Mouse (Mus musculus) embryonic facial prominence, embryonic 11.5 days (tissue): ENCODE data around the gene Mta2. TPM values are rescaled to one million over a fixed set of nuclear protein-coding genes. Genes with fewer than 3 reads are reported as not detected.

Source experiments
- ATAC-seq: fragments of 200-750 bp; cut with Nextera tagmentation; replicated peaks from 2 replicates; pipeline ENCODE4 v1.8.0; 2017; ENCODE audit warnings: low read depth; ENCODE audit not compliant: insufficient number of reproducible peaks, low FRiP score, low TSS enrichment
- DNase-seq: peaks from one replicate; pipeline ENCODE4 v3.0.0-alpha.2; 2015; ENCODE audit warnings: low spot score
- H3K27ac ChIP-seq: fragments of 300-500 bp; sonication (generic); replicated peaks from 2 replicates; pipeline ENCODE4 v1.5.1; 2014; ENCODE audit warnings: mild to moderate bottlenecking, low read depth, low read length, control low read depth
- H3K27me3 ChIP-seq: fragments of 300-500 bp; sonication (generic); 2 replicates; pipeline ENCODE4 v1.6.1; 2014; ENCODE audit warnings: mild to moderate bottlenecking, low read length, moderate library complexity, mixed read lengths; ENCODE audit not compliant: control insufficient read depth, insufficient read depth
- H3K36me3 ChIP-seq: fragments of 300-500 bp; sonication (generic); replicated peaks from 2 replicates; pipeline ENCODE4 v1.6.1; 2014; ENCODE audit warnings: low read depth, mild to moderate bottlenecking, low read length, moderate library complexity, mixed read lengths; ENCODE audit not compliant: control insufficient read depth, insufficient read depth
- H3K4me1 ChIP-seq: fragments of 300-500 bp; sonication (generic); 2 replicates; pipeline ENCODE4 v1.6.1; 2014; ENCODE audit warnings: low read length, mixed read lengths; ENCODE audit not compliant: control insufficient read depth, insufficient read depth
- H3K4me2 ChIP-seq: fragments of 300-500 bp; sonication (generic); 2 replicates; pipeline ENCODE4 v1.6.1; 2014; ENCODE audit warnings: low read depth, mild to moderate bottlenecking, control low read depth, low read length, moderate library complexity
- H3K4me3 ChIP-seq: fragments of 300-500 bp; sonication (generic); 2 replicates; pipeline ENCODE4 v1.5.1; 2014; ENCODE audit warnings: low read depth, low read length, control low read depth
- H3K9ac ChIP-seq: fragments of 300-500 bp; sonication (generic); replicated peaks from 2 replicates; pipeline ENCODE4 v1.6.1; 2014; ENCODE audit warnings: mild to moderate bottlenecking, control low read depth, low read length
- H3K9me3 ChIP-seq: fragments of 300-500 bp; sonication (generic); replicated peaks from 2 replicates; pipeline ENCODE4 v1.6.1; 2016; ENCODE audit warnings: mild to moderate bottlenecking, low read length, inconsistent platforms, mixed read lengths; ENCODE audit not compliant: control insufficient read depth
- WGBS: fragments of 180-500 bp; shearing (Covaris S2); extraction: QIAGEN DNeasy Blood & Tissue Kit; methylation state at CpG from one replicate; pipeline ENCODE4 v1.1.7; 2014; 5-methylcytosine and 5-hydroxymethylcytosine counted together
- polyA plus RNA-seq: library from polyadenylated mRNA; unstranded; fragments of >200 nt; fragmentation: Nextera tagmentation; extraction: Ambion mirVana; gene quantifications from 2 replicates; pipeline ENCODE4 v1.2.1, GENCODE M21; 2014

Mta2 gene
- polyA plus RNA-seq, 1 experiment from 2014 or later, result 57.5 TPM

DNA sequence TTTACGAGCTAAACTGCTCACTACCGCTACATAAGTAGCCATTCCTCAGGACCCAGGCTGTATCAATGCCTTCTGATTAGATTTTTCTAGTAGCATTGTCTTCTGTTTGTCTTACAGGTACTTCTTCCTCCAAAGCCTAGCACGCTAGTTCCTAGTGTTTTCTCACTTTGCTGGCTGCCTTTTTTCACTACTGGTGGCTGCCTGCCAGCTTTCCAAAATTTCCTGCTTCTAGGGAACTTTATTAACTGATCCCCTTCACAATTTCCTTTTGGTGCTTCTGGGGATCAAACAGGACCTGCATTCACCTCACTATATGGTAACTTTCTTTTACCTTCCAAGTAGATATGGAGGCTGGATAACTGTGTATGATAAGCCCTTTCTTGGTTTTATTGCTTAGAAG, 42.6 kb upstream of the Mta2 start:
- no peak for ATAC-seq
- Histone ChIP-seq H3K27me3 (no peaks in the 10 kb centered on the region), H3K9ac (peak overlapping the region; percentile 81), H3K4me2 (peak overlapping the region; percentile 72), H3K27ac (no peak overlapping the region), H3K4me3 (peak overlapping the region; percentile 80), H3K36me3 (peaks cover 3% of the 10 kb centered on the region), H3K9me3 (no peaks in the 10 kb centered on the region), H3K4me1 (no peaks in the 10 kb centered on the region)
- WGBS, result 68% methylated on average over 3 of the region's 3 CpGs
- no peak for DNase-seq

DNA sequence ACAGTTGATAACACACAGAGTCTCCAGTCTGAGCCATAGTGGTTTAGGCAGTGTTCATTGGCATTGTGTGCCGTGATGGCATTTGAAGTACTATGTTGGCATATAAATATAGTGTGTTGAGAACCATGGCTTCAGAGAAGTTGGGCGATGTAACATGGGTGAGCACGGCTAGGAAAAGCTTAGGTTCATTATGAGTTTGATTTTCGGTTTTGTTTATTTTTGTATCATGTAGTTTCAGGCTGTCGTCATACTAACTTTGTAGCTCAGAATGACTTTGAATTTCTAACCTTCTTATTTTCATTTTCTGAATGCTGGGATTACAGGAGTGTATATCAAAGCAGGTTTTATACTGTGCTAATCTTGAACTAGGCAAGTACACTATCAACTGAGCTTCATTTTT, 38.3 kb upstream of the Mta2 start:
- no peak for ATAC-seq
- no peak overlapping the region for H3K27ac ChIP-seq
- no peaks in the 10 kb centered on the region for H3K27me3 ChIP-seq
- no peak overlapping the region for H3K9ac ChIP-seq
- WGBS, result 92% methylated on average over 5 of the region's 5 CpGs
- no peaks in the 10 kb centered on the region for H3K9me3 ChIP-seq
- H3K4me2 ChIP-seq, result no peak overlapping the region
- no peak for DNase-seq
- H3K36me3 ChIP-seq, result peaks cover 12% of the 10 kb centered on the region
- H3K4me1 ChIP-seq, result no peaks in the 10 kb centered on the region
- no peak overlapping the region for H3K4me3 ChIP-seq

DNA sequence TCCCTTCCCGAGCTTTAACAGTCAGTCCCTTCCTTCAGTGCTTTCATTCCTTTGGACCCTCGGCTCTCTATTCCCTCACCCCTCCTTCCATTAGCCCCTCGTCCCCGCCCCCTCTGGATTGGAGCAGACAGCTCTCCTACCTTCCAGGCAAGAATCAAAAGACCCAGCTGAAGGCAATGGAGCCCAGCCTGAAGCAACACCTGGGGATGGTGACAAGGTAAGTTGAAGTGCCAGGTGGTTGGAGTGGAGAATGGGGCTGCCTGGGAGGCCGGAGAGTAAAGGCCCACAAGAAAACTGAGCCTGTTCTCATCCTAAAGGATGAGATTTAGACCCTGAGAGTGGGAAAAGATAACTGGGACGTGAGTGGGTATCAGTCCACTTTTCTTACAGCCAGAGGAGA, 33.1 kb upstream of the Mta2 start:
- H3K9me3 ChIP-seq, result no peaks in the 10 kb centered on the region
- 89% methylated on average over 6 of the region's 6 CpGs for WGBS
- no peak overlapping the region for H3K27ac ChIP-seq
- H3K4me2 ChIP-seq, result no peak overlapping the region
- peaks cover 33% of the 10 kb centered on the region for H3K36me3 ChIP-seq
- no peak overlapping the region for H3K4me3 ChIP-seq
- H3K9ac ChIP-seq, result no peak overlapping the region
- no peaks in the 10 kb centered on the region for H3K4me1 ChIP-seq
- H3K27me3 ChIP-seq, result no peaks in the 10 kb centered on the region
- ATAC-seq (no peak), DNase-seq (no peak)

DNA sequence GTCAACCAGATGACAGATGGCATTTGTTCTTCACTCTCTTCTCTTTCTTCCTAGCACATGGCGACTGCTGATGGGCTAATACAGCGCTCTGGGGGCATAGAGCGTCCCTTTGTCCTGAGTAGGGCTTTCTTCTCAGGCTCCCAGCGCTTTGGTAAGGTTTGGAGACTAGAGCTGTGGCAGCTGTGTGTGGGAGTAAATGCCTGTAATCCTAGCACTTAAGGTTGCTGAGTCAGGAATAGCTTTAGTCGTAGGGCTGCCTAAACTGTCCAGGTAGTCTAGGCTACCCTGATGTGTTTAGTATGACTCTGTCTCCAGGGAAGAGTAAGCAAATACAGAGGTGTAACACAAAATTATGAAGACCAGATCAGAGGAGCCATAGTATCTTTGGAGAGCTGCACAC, 29.9 kb upstream of the Mta2 start:
- Histone ChIP-seq H3K36me3 (peaks cover 49% of the 10 kb centered on the region), H3K4me3 (no peak overlapping the region), H3K4me2 (no peak overlapping the region), H3K27ac (no peak overlapping the region), H3K4me1 (no peaks in the 10 kb centered on the region), H3K9me3 (no peaks in the 10 kb centered on the region), H3K27me3 (no peaks in the 10 kb centered on the region), H3K9ac (no peak overlapping the region)
- 90% methylated on average over 5 of the region's 5 CpGs for WGBS
- ATAC-seq, result no peak
- DNase-seq, result no peak

DNA sequence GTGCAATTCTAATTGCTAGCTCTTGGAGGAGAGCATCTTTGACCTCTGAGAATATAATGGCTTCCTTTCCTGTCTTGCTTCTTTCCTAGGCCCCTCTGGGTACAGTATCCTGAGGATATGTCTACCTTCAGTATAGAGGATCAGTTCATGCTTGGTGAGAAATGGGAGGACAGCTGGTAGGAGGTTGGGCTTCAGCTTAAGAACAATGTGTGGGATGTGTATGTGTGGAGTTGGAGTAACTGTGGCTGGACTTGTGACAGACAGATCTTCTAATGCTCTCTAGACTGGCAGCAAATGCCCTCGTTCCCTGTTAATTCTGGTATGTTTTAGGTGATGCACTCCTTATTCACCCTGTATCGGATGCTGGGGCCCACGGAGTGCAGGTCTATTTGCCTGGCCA, 27.5 kb upstream of the Mta2 start:
- Histone ChIP-seq H3K27ac (no peak overlapping the region), H3K4me1 (no peaks in the 10 kb centered on the region), H3K36me3 (peaks cover 32% of the 10 kb centered on the region), H3K4me3 (no peak overlapping the region), H3K4me2 (no peak overlapping the region), H3K9ac (no peak overlapping the region), H3K9me3 (no peaks in the 10 kb centered on the region), H3K27me3 (no peaks in the 10 kb centered on the region)
- DNase-seq (no peak), ATAC-seq (no peak)
- WGBS, result 96% methylated on average over 3 of the region's 3 CpGs

DNA sequence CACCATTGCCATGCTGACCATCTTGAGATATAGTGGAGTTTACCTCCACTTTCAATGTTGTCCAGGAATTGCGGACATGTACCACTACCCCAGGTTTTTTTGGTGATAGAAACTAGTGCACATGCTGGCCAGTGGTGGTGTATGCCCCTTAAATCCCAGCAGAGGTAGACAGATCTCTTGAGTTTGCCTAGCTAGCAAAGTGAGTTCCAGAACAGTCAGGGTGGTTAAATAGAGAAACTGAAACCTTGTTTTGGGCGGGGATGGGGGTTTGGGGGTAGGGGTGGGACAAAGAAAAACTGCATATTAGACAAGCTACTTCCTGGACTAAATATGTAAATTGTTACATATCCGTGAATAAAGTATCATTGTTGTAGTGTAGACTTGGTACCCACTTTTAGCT, 22.7 kb upstream of the Mta2 start:
- Histone ChIP-seq H3K36me3 (peaks cover 19% of the 10 kb centered on the region), H3K4me3 (no peak overlapping the region), H3K4me2 (no peak overlapping the region), H3K27ac (no peak overlapping the region), H3K9me3 (no peaks in the 10 kb centered on the region), H3K27me3 (no peaks in the 10 kb centered on the region), H3K4me1 (no peaks in the 10 kb centered on the region), H3K9ac (no peak overlapping the region)
- 90% methylated on average over 3 of the region's 3 CpGs for WGBS
- DNase-seq, result no peak
- ATAC-seq, result no peak

DNA sequence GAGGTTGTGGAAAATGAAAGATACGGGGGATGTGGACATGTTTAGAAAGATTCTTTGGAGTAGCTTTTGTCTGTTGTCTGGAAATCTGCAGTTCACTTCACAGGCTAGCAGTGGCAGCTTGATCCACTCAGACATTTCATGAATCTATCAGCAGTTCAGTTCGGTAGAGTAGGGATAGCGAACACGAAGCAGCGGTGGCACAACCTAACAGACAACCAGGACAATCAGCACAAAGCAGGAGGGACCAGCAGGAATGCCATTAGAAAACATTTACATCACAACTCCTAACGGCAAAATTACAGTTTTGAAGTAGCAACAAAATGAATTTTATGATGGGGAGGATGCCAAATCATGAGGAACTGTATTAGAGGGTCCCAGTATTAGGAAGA, 22.0 kb upstream of the Mta2 start:
- peak overlapping the region; percentile 81; the same call in 1 of the 2 replicates for H3K9ac ChIP-seq
- no peak for DNase-seq
- H3K36me3 ChIP-seq, result peaks cover 12% of the 10 kb centered on the region
- 64% methylated on average over 6 of the region's 6 CpGs for WGBS
- H3K27me3 ChIP-seq, result no peaks in the 10 kb centered on the region
- no peak overlapping the region for H3K27ac ChIP-seq
- peak overlapping the region; percentile 76 for H3K4me3 ChIP-seq
- H3K9me3 ChIP-seq, result no peaks in the 10 kb centered on the region
- H3K4me1 ChIP-seq, result no peaks in the 10 kb centered on the region
- no peak for ATAC-seq
- peak overlapping the region; percentile 52 for H3K4me2 ChIP-seq

DNA sequence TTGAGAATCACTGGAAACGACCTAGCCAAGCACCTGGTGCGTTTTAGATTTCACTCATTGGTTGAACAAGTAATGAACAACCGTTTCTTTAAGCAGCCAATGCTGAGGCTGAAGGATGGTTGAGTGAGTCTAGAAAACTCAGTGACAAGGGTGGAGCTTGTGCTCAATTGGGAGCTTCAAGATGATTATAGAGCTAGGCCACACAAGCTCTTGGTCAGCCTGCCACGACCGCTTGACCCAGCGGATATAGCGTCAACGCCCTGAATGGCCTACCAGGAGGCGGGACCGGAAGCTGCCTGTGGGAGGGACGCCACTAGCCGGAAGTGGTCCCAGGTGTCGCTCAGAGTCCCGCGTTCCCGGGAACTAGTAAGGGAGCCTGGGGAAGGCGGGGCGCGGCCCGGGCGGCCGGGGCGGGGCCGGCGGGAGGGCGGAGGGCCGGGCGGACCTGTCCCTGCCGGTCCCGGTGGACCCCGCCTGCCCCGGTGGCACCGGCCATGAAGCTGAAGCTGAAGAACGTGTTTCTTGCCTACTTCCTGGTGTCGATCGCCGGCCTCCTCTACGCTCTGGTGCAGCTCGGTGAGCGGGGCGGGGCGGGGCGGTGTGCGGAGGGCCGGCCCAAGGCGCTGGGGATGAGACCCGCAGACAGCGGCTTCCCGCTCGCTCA, 21.5 kb upstream of the Mta2 start, which contains the start of gene B3gat3:
TSS of gene B3gat3 (plus strand) at position 302 of the 664 bp plus-strand sequence.
- WGBS, result 3% methylated on average over 47 of the region's 50 CpGs
- Histone ChIP-seq H3K9ac (peak within 1 kb of the TSS; percentile 81), H3K27me3 (no peaks in the 10 kb centered on the region), H3K27ac (peak within 1 kb of the TSS; percentile 78), H3K4me3 (peak within 1 kb of the TSS; percentile 76), H3K9me3 (no peaks in the 10 kb centered on the region), H3K36me3 (peaks cover 8% of the 10 kb centered on the region; the same call in 1 of the 2 replicates), H3K4me2 (peak within 1 kb of the TSS; percentile 52), H3K4me1 (no peaks in the 10 kb centered on the region)
- DNase-seq (peak; percentile 96), ATAC-seq (peak; percentile 96)
